Mouse (Mus musculus) hindbrain, postnatal 0 days (tissue): Measurements from ENCODE around the gene Magoh. TPM values are rescaled to one million over a fixed set of nuclear protein-coding genes. Genes with fewer than 3 reads are reported as not detected.

Experiments used
- ATAC-seq: fragments of 200-750 bp; cut with Nextera tagmentation; 2 replicates; pipeline ENCODE4 v1.8.0; 2017; ENCODE audit warnings: mild to moderate bottlenecking, moderate TSS enrichment, moderate library complexity
- DNase-seq: peaks from one replicate; pipeline ENCODE4 v3.0.0-alpha.2; 2015; ENCODE audit warnings: low spot score
- H3K27ac ChIP-seq: fragments of 300-500 bp; sonication (generic); 2 replicates; pipeline ENCODE4 v1.5.1; 2014; ENCODE audit warnings: mild to moderate bottlenecking
- H3K27me3 ChIP-seq: fragments of 300-500 bp; sonication (generic); 2 replicates; pipeline ENCODE4 v1.6.1; 2014; ENCODE audit warnings: low read length, mixed read lengths; ENCODE audit not compliant: insufficient read depth
- H3K36me3 ChIP-seq: fragments of 300-500 bp; sonication (generic); 2 replicates; pipeline ENCODE4 v1.6.1; 2014; ENCODE audit warnings: low read length, mixed read lengths; ENCODE audit not compliant: insufficient read depth
- H3K4me1 ChIP-seq: fragments of 300-500 bp; sonication (generic); 2 replicates; pipeline ENCODE4 v1.6.1; 2014; ENCODE audit warnings: antibody characterized with exemption, low read length, mixed read lengths; ENCODE audit not compliant: insufficient read depth
- H3K4me2 ChIP-seq: fragments of 300-500 bp; sonication (generic); 2 replicates; pipeline ENCODE4 v1.6.1; 2014; ENCODE audit warnings: low read depth, mild to moderate bottlenecking, low read length, moderate library complexity, mixed read lengths
- H3K4me3 ChIP-seq: fragments of 300-500 bp; sonication (generic); 2 replicates; pipeline ENCODE4 v1.5.1; 2014; ENCODE audit warnings: low read length
- H3K9ac ChIP-seq: fragments of 300-500 bp; sonication (generic); replicated peaks from 2 replicates; pipeline ENCODE4 v1.6.1; 2014; ENCODE audit warnings: mild to moderate bottlenecking, low read length, moderate library complexity, mixed read lengths
- H3K9me3 ChIP-seq: fragments of 300-500 bp; sonication (generic); 2 replicates; pipeline ENCODE4 v1.6.1; 2016; ENCODE audit warnings: low read length, mixed read lengths
- CTCF ChIP-seq: IDR thresholded peaks from 2 replicates; pipeline ENCODE4 v1.5.1; 2016; ENCODE audit warnings: antibody characterized with exemption, control low read depth, low read depth
- WGBS: fragments of 180-500 bp; shearing (Covaris S2); extraction: QIAGEN DNeasy Blood & Tissue Kit; methylation state at CpG from one replicate; pipeline ENCODE4 v1.1.7; 2014; 5-methylcytosine and 5-hydroxymethylcytosine counted together
- polyA plus RNA-seq: library from polyadenylated mRNA; unstranded; fragments of >200 nt; fragmentation: Nextera tagmentation; extraction: Ambion mirVana; gene quantifications from 2 replicates; pipeline ENCODE4 v1.2.1, GENCODE M21; 2015
- total RNA-seq: library from RNA; depleted of rRNA; stranded (reverse); fragments of >200 nt; gene quantifications from 2 replicates; pipeline ENCODE4 v1.2.3, GENCODE M21; 2014

Magoh gene
- total and polyA plus RNA-seq, 2 experiments from 2014 or later: 31.7 to 129 TPM

- Histone ChIP-seq H3K4me2 (no peak overlapping the region), H3K27me3 (no peaks in the 10 kb centered on the region; the same call in 1 of the 2 replicates), H3K27ac (no peak overlapping the region), H3K36me3 (peaks cover 43% of the 10 kb centered on the region), H3K9ac (no peak overlapping the region), H3K4me3 (no peak overlapping the region), H3K9me3 (no peaks in the 10 kb centered on the region), H3K4me1 (no peaks in the 10 kb centered on the region)
- ATAC-seq (no peak), DNase-seq (no peak)
- 69% methylated on average over 9 of the region's 9 CpGs for WGBS
- no peak for TF ChIP-seq CTCF
These were observed 29.9 kb upstream of the Magoh start for GRCm38 (mm10) chr4:107849621-107850020.

GRCm38 (mm10) chr4:107850091-107850490, 29.5 kb upstream of the Magoh start:
- Histone ChIP-seq H3K27me3 (no peaks in the 10 kb centered on the region; the same call in 1 of the 2 replicates), H3K36me3 (peaks cover 48% of the 10 kb centered on the region), H3K27ac (no peak overlapping the region), H3K4me3 (no peak overlapping the region), H3K9me3 (no peaks in the 10 kb centered on the region), H3K4me2 (no peak overlapping the region), H3K4me1 (no peaks in the 10 kb centered on the region), H3K9ac (no peak overlapping the region)
- ATAC-seq (no peak), DNase-seq (no peak)
- no peak for TF ChIP-seq CTCF
- 85% methylated on average over 8 of the region's 8 CpGs for WGBS

GRCm38 (mm10) chr4:107853333-107853732, 26.2 kb upstream of the Magoh start:
- ATAC-seq (no peak), DNase-seq (no peak)
- Histone ChIP-seq H3K9me3 (no peaks in the 10 kb centered on the region), H3K4me1 (no peaks in the 10 kb centered on the region), H3K4me3 (no peak overlapping the region), H3K27me3 (no peaks in the 10 kb centered on the region), H3K36me3 (peaks cover 48% of the 10 kb centered on the region), H3K9ac (no peak overlapping the region), H3K4me2 (no peak overlapping the region), H3K27ac (no peak overlapping the region)
- TF ChIP-seq CTCF: no peak
- 87% methylated on average over 8 of the region's 8 CpGs for WGBS

GRCm38 (mm10) chr4:107853836-107854235, 25.7 kb upstream of the Magoh start:
- no peak overlapping the region for H3K4me3 ChIP-seq
- H3K36me3 ChIP-seq: peaks cover 53% of the 10 kb centered on the region
- no peak overlapping the region for H3K27ac ChIP-seq
- H3K9ac ChIP-seq: no peak overlapping the region
- ATAC-seq: no peak
- no peaks in the 10 kb centered on the region for H3K4me1 ChIP-seq
- TF ChIP-seq CTCF: no peak
- no peak overlapping the region for H3K4me2 ChIP-seq
- DNase-seq: no peak
- 94% methylated on average over 7 of the region's 7 CpGs for WGBS
- no peaks in the 10 kb centered on the region for H3K27me3 ChIP-seq
- no peaks in the 10 kb centered on the region for H3K9me3 ChIP-seq

- TF ChIP-seq CTCF: peak; percentile 59
- Histone ChIP-seq H3K4me2 (no peak overlapping the region), H3K27me3 (no peaks in the 10 kb centered on the region), H3K9me3 (no peaks in the 10 kb centered on the region), H3K4me1 (no peaks in the 10 kb centered on the region), H3K9ac (no peak overlapping the region), H3K27ac (peak overlapping the region; percentile 55), H3K36me3 (peaks cover 75% of the 10 kb centered on the region), H3K4me3 (no peak overlapping the region)
- DNase-seq: peak; percentile 77
- ATAC-seq: peak; percentile 77
- WGBS: 45% methylated on average over 11 of the region's 11 CpGs
These were observed 22.4 kb upstream of the Magoh start for GRCm38 (mm10) chr4:107856958-107857686.

- Histone ChIP-seq H3K36me3 (peaks cover 71% of the 10 kb centered on the region), H3K27me3 (no peaks in the 10 kb centered on the region), H3K4me3 (no peak overlapping the region), H3K4me2 (no peak overlapping the region), H3K4me1 (no peaks in the 10 kb centered on the region), H3K27ac (no peak overlapping the region), H3K9me3 (no peaks in the 10 kb centered on the region), H3K9ac (no peak overlapping the region)
- WGBS: 81% methylated on average over 7 of the region's 7 CpGs
- DNase-seq: no peak
- no peak for TF ChIP-seq CTCF
- ATAC-seq: no peak
These were observed 20.6 kb upstream of the Magoh start for GRCm38 (mm10) chr4:107858995-107859394.

GRCm38 (mm10) chr4:107864866-107865265, 14.7 kb upstream of the Magoh start:
- ATAC-seq: no peak
- H3K4me2 ChIP-seq: no peak overlapping the region
- H3K4me3 ChIP-seq: no peak overlapping the region
- H3K9me3 ChIP-seq: no peaks in the 10 kb centered on the region
- no peak for DNase-seq
- TF ChIP-seq CTCF: no peak
- H3K9ac ChIP-seq: no peak overlapping the region
- no peaks in the 10 kb centered on the region for H3K27me3 ChIP-seq
- H3K4me1 ChIP-seq: no peaks in the 10 kb centered on the region
- H3K27ac ChIP-seq: no peak overlapping the region
- WGBS: 86% methylated on average over 4 of the region's 4 CpGs
- H3K36me3 ChIP-seq: peaks cover 60% of the 10 kb centered on the region
